Mouse (Mus musculus) ES-E14 (cell line): ENCODE results near the gene Slc22a20. TPM values are rescaled to one million over a fixed set of nuclear protein-coding genes. Genes with fewer than 3 reads are reported as not detected.

Experiments
- DNase-seq: peaks from one replicate; pipeline ENCODE4 v3.0.0-alpha.2; 2013; ENCODE audit warnings: low read depth, low spot score
- H3K27ac ChIP-seq: 2 replicates; pipeline ENCODE4 v1.5.1; 2012; ENCODE audit warnings: low read depth, mild to moderate bottlenecking, low read length, moderate library complexity, mixed read lengths; ENCODE audit not compliant: poor library complexity, insufficient read depth, severe bottlenecking
- H3K36me3 ChIP-seq: 2 replicates; pipeline ENCODE4 v1.6.1; 2012; ENCODE audit warnings: mild to moderate bottlenecking, low read length, moderate library complexity, mixed read lengths; ENCODE audit not compliant: control insufficient read depth, poor library complexity, insufficient read depth, severe bottlenecking
- H3K4me1 ChIP-seq, 2 experiments: fragments of 150-350 bp in 1 of 2; sonication (generic) in 1 of 2; 2 replicates each; pipeline ENCODE4 v1.6.1; 2012; ENCODE audit warnings: low read length in 2 of 2, mild to moderate bottlenecking in 1 of 2, mixed read lengths in 1 of 2; ENCODE audit not compliant: control insufficient read depth in 2 of 2, insufficient read depth in 2 of 2, poor library complexity in 1 of 2
- H3K4me3 ChIP-seq, 2 experiments: fragments of 150-350 bp in 1 of 2; sonication (generic) in 1 of 2; 2 replicates each; pipeline ENCODE4 v1.5.1; 2012; ENCODE audit warnings: low read length in 2 of 2, low read depth in 1 of 2, mild to moderate bottlenecking in 1 of 2, mixed read lengths in 1 of 2; ENCODE audit not compliant: insufficient read depth in 1 of 2, poor library complexity in 1 of 2, severe bottlenecking in 1 of 2
- H3K9ac ChIP-seq: 2 replicates; pipeline ENCODE4 v1.6.1; 2012; ENCODE audit warnings: low read depth, mild to moderate bottlenecking, low read length, mixed read lengths; ENCODE audit not compliant: poor library complexity, insufficient read depth, severe bottlenecking
- H3K9me3 ChIP-seq: fragments of 150-350 bp; sonication (generic); 2 replicates; pipeline ENCODE4 v1.6.1; 2012; ENCODE audit warnings: low read depth, mild to moderate bottlenecking, low read length; ENCODE audit not compliant: control insufficient read depth, insufficient read depth
- CHD2 ChIP-seq: IDR thresholded peaks from 2 replicates; pipeline ENCODE4 v1.6.1; 2014; ENCODE audit warnings: mild to moderate bottlenecking, low read depth, low read length, inconsistent platforms
- HCFC1 ChIP-seq: IDR thresholded peaks from 2 replicates; pipeline ENCODE4 v1.6.1; 2012; ENCODE audit warnings: low read length, inconsistent platforms, borderline replicate concordance; ENCODE audit not compliant: insufficient read depth
- MAFK ChIP-seq: IDR thresholded peaks from 2 replicates; pipeline ENCODE4 v1.6.1; 2014; ENCODE audit warnings: mild to moderate bottlenecking, low read depth, low read length, inconsistent platforms; ENCODE audit not compliant: insufficient read depth
- ZC3H11A ChIP-seq: IDR thresholded peaks from 2 replicates; pipeline ENCODE4 v1.6.1; 2012; ENCODE audit warnings: low read depth, mild to moderate bottlenecking, inconsistent platforms, low read length, borderline replicate concordance
- ZNF384 ChIP-seq: IDR thresholded peaks from 2 replicates; pipeline ENCODE4 v1.6.1; 2012; ENCODE audit warnings: low read depth, low read length, inconsistent platforms
- in situ Hi-C, 2 experiments: fragments of 600-800 bp; cut with MboI; formaldehyde crosslinking; loops; one replicate each; pipeline ENCODE4 v1.15.1; 2025; ENCODE audit warnings: low sequenced_read_pairs in 2 of 2, inconsistent platforms in 1 of 2; ENCODE audit not compliant: unreplicated experiment in 2 of 2
- total RNA-seq: library from RNA; depleted of rRNA; stranded (reverse); fragments of 300-350 nt; gene quantifications from 2 replicates; pipeline ENCODE4 v1.2.3, GENCODE M21; 2012

Slc22a20 gene
- total RNA-seq, 1 experiment: 0.54 TPM

DNA sequence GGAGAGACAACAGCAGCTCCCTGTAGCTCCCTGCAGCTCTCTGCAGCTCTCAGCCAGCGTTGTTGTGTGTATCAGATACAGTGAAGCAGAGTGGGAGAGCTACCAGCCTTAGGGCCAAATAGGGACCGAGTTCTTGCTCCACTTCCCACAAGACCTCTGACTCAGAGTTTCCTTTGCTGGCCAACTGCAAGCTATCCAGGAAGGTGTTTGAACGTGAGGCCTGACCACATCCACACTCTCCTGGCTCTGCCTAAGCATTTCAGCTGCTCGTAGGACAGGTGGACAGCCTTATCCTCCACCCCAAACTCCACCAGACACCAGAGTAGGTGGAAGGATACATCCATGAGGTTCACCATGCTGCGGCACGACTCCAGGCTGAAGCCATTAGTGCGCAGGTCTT is 6.1 kb upstream of the Slc22a20 start:
- in situ Hi-C loops: no loop called here
- TF ChIP-seq CHD2 (no peak), MAFK (no peak), ZC3H11A (no peak), HCFC1 (no peak), ZNF384 (no peak)

DNA sequence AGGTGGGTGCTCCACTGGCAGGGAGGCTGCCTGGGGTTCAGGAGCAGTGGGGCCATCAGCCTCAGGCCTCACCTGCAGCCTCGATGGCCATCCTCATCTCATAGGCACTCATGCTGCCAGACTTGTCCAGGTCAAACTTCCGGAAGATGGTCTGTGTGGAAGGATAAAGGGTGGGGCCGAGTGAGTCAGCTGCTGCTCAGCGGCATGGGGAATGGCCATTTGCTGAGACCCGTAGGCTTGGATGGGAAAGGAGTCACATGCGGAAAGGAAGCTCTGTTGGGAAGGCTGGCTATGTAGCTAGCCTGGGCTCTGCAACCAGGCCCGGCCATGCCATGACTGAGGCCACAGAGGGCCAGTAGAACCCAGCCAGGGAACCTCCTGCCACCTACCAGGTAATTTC is 5.5 kb upstream of the Slc22a20 start:
- Histone ChIP-seq H3K9ac (no peak overlapping the region; the same call in 1 of the 2 replicates), H3K36me3 (peaks cover 5% of the 10 kb centered on the region; the same call in 1 of the 2 replicates), H3K4me1 (peaks cover 0 to 17% of the 10 kb centered on the region in 2 experiments; a peak in 2 of 4 replicates), H3K9me3 (no peaks in the 10 kb centered on the region), H3K27ac (no peak overlapping the region), H3K4me3 (no peak overlapping the region)
- no peak for DNase-seq
- TF ChIP-seq ZNF384 (no peak), ZC3H11A (no peak)
- in situ Hi-C loops: no loop called here

More for the DNA sequence above, 6.1 kb upstream of the Slc22a20 start:
- Histone ChIP-seq H3K4me3 (no peak overlapping the region), H3K9ac (no peak overlapping the region), H3K27ac (no peak overlapping the region), H3K36me3 (peaks cover 5% of the 10 kb centered on the region; the same call in 1 of the 2 replicates), H3K9me3 (no peaks in the 10 kb centered on the region), H3K4me1 (peaks cover 0 to 16% of the 10 kb centered on the region in 2 experiments; a peak in 2 of 4 replicates)
- DNase-seq: no peak

DNA sequence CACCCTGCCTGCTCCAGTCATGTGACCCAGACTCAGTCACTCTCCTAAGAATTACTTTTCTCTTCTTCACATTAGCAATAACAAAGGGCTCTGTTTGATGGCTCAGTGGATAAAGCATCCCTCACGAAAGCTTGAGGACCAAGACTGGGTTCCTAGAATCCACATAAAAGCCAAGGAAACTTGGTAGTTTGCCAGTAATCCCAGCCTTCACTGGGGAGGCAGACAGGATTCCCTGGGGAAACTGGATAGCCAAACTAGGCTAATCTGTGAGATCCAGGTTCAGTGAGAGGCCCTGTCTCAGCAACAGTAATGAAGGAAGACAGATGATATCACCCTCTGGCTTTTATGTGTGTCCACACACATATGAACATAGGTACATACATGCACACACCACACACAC is 5.0 kb upstream of the Slc22a20 start:
- Histone ChIP-seq H3K4me3 (no peak overlapping the region), H3K9ac (no peak overlapping the region), H3K9me3 (no peaks in the 10 kb centered on the region), H3K27ac (no peak overlapping the region), H3K4me1 (peaks cover 0 to 21% of the 10 kb centered on the region in 2 experiments; a peak in 3 of 4 replicates), H3K36me3 (peaks cover 5% of the 10 kb centered on the region; the same call in 1 of the 2 replicates)
- TF ChIP-seq ZNF384 (no peak), CHD2 (no peak), MAFK (no peak), HCFC1 (no peak), ZC3H11A (no peak)
- DNase-seq: no peak
- in situ Hi-C loops: no loop called here

DNA sequence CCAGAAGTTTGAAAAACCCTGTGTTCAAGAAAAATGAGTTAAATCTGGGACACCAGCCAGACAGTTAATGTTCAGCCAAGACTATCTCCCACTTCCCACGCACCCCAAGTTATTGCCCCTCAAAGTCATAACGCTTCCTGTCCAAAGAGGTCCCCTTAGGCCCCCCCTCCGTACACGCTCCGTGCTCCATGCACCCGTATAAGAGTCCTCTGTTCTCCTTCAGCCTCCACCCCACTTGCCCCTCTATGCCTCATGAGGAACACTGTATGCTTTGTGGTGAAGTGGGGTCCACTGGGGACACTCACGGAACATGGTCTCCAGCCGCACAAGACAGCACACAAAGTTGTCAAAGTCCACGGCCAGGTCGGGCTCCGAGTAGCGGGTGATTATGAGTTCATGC is 4.1 kb upstream of the Slc22a20 start:
- Histone ChIP-seq H3K9ac (no peak overlapping the region), H3K9me3 (no peaks in the 10 kb centered on the region), H3K36me3 (peaks cover 5% of the 10 kb centered on the region; the same call in 1 of the 2 replicates), H3K4me1 (peaks cover 0 to 27% of the 10 kb centered on the region in 2 experiments; a peak in 3 of 4 replicates), H3K27ac (no peak overlapping the region), H3K4me3 (no peak overlapping the region)
- in situ Hi-C loops: no loop called here
- DNase-seq: no peak
- TF ChIP-seq CHD2 (no peak), HCFC1 (no peak), ZC3H11A (no peak), ZNF384 (no peak), MAFK (no peak)

DNA sequence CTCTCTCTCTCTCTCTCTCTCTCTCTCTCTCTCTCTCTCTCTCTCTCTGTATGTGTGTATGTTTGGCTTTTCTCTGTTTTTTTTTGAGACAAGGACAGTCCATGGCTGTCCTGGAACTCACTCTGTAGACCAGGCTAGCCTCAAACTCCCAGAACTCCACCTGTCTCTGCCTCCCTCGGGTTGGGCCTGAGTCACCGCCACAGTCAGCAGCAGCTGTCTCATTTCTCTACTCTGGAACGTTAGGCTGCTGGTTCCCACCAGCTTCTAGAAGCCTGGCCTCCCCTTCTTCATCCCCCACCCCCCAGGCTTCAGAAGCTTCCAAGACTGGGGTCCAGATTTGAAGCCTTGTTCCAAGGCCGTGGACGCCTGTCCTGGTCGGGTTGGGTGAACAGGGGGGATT is 3.6 kb upstream of the Slc22a20 start:
- no peak for TF ChIP-seq MAFK
- no peak for TF ChIP-seq ZC3H11A
- no peak for TF ChIP-seq HCFC1
- no peak for TF ChIP-seq CHD2
- no peak overlapping the region for H3K27ac ChIP-seq
- H3K9ac ChIP-seq: no peak overlapping the region
- no peak for DNase-seq
- no peak overlapping the region for H3K4me3 ChIP-seq
- H3K4me1 ChIP-seq: peaks cover 0 to 27% of the 10 kb centered on the region in 2 experiments; a peak in 3 of 4 replicates
- in situ Hi-C loops: no loop called here
- peaks cover 5% of the 10 kb centered on the region; the same call in 1 of the 2 replicates for H3K36me3 ChIP-seq
- no peaks in the 10 kb centered on the region for H3K9me3 ChIP-seq
